In genomic region chr6:33120581-33120980, GRCm38 (mm10) we compare ENCODE assay signal across 18 mouse cellular contexts.
DNase-seq lines count a peak whose midpoint lies in the region; TF ChIP-seq lines count a peak whose summit lies in the region.
"Had no signal": no experiment of that assay in that cellular context is flagged by ENCODE, and none has a peak within 500 bp of the region (broad histone marks: within the 10 kb centered on the region; RNA-seq: fewer than 3 reads in every experiment).

No protein-coding gene starts in this region.

- no peak for TF ChIP-seq CTCF in left cerebral cortex, adult 2 months (IDR thresholded peaks at IDR 0.05)

- H3K27ac ChIP-seq in left cerebral cortex, adult 2 months = no peak overlapping the region
- H3K27ac ChIP-seq: forebrain, embryonic 10.5 days; forebrain, embryonic 13.5 days; gastrocnemius, adult 2 months; hindbrain, embryonic 12.5 days; hindbrain, embryonic 15.5 days had no signal

- intact Hi-C loops in left cerebral cortex, adult 2 months (cut with DNase I) = no loop called here

- H3K4me3 ChIP-seq in left cerebral cortex, adult 2 months = no peak overlapping the region
- H3K4me3 ChIP-seq: forebrain, embryonic 10.5 days; forebrain, embryonic 13.5 days; gastrocnemius, adult 2 months; hindbrain, embryonic 12.5 days; hindbrain, embryonic 15.5 days had no signal

- DNase-seq in left cerebral cortex, adult 18-20 months (ENCODE audit: low spot score in 2 of 2) = peak; percentile 4 to 20
- DNase-seq in left cerebral cortex, adult 2 months (ENCODE audit: extremely low spot score in 1 of 2, low spot score in 2 of 2) = no peak
- DNase-seq in right cerebral cortex, adult 18-20 months = peak; percentile 28
- no peak for DNase-seq in right cerebral cortex, postnatal 4 days
- peak; percentile 56 for DNase-seq in brain, adult 2 months (ENCODE audit: low read depth, low spot score)
- peak; percentile 43 for DNase-seq in telencephalon, adult 2 months (ENCODE audit: low read depth, low spot score)
- DNase-seq: adrenal gland, adult 2 months; adrenal gland, postnatal 14 days; cerebellum, adult 18-20 months; cerebellum, adult 9-10 months; cerebellum, postnatal 14 days; gastrocnemius, adult 2 months; gastrocnemius, postnatal 14 days; heart, adult 11 months had no signal

Comparison
In these comparisons a context has a peak if more than half of its experiments do, and no peak if none do; other contexts are left out.
1. DNase-seq: peak in left cerebral cortex, adult 18-20 months (2 of 2), right cerebral cortex, adult 18-20 months (single experiment), brain, adult 2 months (single experiment) and telencephalon, adult 2 months (single experiment); none in left cerebral cortex, adult 2 months (0 of 2) and right cerebral cortex, postnatal 4 days (single experiment).